Mouse (Mus musculus): ENCODE data around the gene Glis2. TPM values are rescaled to one million over a fixed set of nuclear protein-coding genes. Genes with fewer than 3 reads are reported as not detected.

Gene Glis2
- polyA plus RNA-seq, 1 experiment, result 41.8 TPM

DNA sequence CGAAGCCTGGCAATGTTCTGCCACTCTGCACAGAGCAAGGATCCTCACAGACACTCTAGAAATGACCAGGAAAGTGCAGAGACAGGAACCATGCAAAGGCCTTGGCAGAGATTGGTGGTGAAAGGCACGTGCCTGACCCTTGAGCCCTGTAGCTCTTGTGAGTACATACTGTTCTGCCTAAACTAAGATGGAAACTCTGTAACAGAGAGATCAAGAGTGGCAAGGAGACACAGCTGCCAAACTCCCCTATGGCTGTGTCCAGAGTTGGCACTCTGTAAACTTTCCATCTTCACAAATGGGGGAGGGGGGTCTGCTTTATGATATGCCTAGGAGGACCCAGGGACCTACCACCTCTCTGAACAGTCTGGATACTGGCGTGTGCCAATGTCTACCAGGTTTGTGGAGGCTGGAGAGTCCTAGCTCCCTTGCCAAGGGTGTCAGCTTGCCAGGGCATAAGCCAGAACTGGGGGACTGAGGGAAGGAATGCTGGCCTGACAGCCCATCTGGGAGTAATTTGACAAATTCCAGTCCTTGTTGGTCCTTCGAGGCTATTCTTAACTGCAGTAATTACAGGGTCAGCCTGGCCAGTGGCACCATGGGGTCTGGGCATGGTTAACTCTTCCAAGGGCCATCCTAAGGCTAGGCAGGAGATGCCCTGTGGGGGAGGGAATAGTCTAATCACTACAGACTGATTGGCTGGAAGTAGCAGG lies 58.3 kb downstream of the Glis2 start:
- no peak for TF ChIP-seq CTCF (IDR thresholded peaks at IDR 0.05; ENCODE audit: borderline replicate concordance, extremely low read depth, insufficient read depth, insufficient read length)
- no peak for TF ChIP-seq POLR2A (IDR thresholded peaks at IDR 0.05; ENCODE audit: borderline replicate concordance, extremely low read depth, insufficient read depth, insufficient read length, poor library complexity, severe bottlenecking)
- no peak for DNase-seq (ENCODE audit: low read depth)

DNA sequence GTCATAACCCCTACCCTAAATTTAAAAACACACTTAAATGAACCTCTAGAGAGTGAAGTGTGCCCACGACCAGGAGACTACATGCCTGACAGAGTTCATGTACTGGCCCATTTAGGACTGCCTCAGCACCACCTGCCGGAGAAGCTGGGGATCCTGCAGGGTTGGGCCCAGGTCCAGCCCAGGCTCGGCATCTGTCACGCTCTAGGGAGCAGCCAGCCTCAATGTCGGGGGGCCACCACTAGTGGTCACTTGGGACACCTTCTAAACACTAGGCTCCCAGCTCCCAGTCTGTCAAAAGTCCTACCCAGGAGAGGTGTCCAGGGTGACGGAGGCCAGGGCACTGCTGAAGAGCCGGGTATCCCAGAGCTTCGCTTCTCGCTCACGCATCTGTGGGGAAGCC lies 60.2 kb downstream of the Glis2 start:
- DNase-seq (ENCODE audit: low read depth), result no peak
- TF ChIP-seq CTCF (IDR thresholded peaks at IDR 0.05; ENCODE audit: borderline replicate concordance, extremely low read depth, insufficient read depth, insufficient read length), result no peak
- TF ChIP-seq POLR2A (IDR thresholded peaks at IDR 0.05; ENCODE audit: borderline replicate concordance, extremely low read depth, insufficient read depth, insufficient read length, poor library complexity, severe bottlenecking), result no peak

DNA sequence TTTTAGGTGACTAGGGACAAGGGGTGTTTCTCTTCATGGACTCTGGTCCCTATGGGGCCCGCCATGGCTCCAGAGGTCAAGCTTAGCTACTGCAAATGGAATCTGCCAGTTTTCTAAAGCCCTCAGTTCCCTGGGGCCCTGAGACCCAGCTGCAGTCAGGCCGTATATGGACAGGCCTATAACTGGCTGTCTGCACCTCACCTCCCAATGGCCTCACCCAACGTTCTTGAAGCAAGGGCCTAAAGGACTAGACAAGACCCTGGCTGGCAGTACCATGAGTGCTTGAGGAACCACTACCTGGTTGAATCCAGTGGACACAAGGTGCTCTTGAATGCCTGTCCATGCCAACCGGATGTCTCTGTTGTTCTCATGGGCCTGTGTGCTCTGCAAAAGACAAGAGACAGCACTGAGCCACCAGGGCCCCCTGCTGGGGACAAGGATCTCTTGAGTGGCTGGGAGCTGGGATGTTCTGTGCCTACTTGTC lies 60.8 kb downstream of the Glis2 start:
- peak; percentile 15 for DNase-seq (ENCODE audit: low read depth)
- TF ChIP-seq POLR2A (IDR thresholded peaks at IDR 0.05; ENCODE audit: borderline replicate concordance, extremely low read depth, insufficient read depth, insufficient read length, poor library complexity, severe bottlenecking) (no peak), CTCF (IDR thresholded peaks at IDR 0.05; ENCODE audit: borderline replicate concordance, extremely low read depth, insufficient read depth, insufficient read length) (peak; percentile 16; the same call in 1 of the 2 replicates)

DNA sequence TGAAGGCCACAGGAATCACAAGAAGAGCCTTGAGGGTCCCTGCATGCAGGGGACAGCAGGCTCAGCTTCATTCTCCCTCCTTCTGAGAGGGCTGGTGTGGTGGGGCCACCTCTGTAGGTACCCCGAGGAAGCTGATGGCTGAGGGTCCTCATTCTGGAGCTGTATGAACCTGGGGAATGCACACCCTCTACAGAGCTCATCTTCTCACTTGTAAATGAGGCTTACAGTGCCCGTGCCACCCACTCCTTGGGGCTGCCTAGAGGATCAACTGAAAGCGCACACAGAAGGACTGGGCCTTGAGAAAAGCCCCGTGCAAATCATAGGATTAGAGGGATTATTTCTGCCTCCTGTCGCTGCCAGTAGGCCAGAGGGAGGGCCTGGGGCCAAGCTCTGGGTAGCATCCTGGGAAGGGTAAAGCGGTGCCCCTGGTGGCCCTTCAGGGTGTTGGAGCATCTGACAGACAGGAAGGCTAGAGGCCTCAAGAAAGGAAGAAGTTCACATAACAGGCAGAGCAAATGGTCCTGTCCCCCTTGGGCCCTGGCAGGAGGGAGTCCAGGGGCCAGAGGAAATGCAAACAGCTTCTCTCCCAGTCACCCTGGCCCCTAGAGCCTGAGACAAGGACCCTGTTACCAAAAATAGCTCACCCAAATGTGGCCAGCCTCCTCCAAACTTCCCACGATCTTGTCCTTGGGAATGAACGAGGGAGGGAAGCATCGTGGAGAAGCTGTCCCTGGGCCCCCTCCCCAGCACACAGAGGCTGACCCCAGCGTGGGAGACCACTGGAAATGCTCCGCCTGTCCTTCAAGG lies 61.5 kb downstream of the Glis2 start:
- DNase-seq (ENCODE audit: low read depth), result peak; percentile 62
- TF ChIP-seq POLR2A (IDR thresholded peaks at IDR 0.05; ENCODE audit: borderline replicate concordance, extremely low read depth, insufficient read depth, insufficient read length, poor library complexity, severe bottlenecking) (no peak), CTCF (IDR thresholded peaks at IDR 0.05; ENCODE audit: borderline replicate concordance, extremely low read depth, insufficient read depth, insufficient read length) (peak; percentile 23; the same call in 1 of the 2 replicates)

DNA sequence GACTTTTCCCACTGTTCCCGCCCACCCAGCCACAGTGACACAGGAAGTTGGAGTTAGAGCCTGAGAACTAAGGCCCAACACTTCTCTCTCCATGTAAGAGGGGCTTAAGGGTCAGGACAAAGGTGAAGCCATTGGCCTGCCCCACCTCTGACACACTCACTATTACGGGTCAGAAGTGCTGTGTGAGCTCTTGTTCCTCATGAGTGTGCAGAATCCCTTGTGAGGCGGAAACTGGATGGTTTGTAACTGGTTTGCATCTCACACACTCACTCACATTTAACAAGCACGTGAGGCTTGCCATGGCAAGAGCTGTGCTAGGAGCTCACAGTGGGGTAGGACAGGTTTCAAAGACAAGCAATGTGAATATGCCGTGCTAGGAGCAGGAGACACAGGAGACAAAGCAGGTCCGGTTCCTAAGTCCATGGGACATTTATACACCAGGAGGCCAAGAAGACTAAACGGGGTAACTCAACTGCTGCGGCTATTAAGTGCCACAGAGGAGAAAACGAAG lies 62.1 kb downstream of the Glis2 start:
- TF ChIP-seq CTCF (IDR thresholded peaks at IDR 0.05; ENCODE audit: borderline replicate concordance, extremely low read depth, insufficient read depth, insufficient read length) (no peak), POLR2A (IDR thresholded peaks at IDR 0.05; ENCODE audit: borderline replicate concordance, extremely low read depth, insufficient read depth, insufficient read length, poor library complexity, severe bottlenecking) (no peak)
- DNase-seq (ENCODE audit: low read depth), result no peak

DNA sequence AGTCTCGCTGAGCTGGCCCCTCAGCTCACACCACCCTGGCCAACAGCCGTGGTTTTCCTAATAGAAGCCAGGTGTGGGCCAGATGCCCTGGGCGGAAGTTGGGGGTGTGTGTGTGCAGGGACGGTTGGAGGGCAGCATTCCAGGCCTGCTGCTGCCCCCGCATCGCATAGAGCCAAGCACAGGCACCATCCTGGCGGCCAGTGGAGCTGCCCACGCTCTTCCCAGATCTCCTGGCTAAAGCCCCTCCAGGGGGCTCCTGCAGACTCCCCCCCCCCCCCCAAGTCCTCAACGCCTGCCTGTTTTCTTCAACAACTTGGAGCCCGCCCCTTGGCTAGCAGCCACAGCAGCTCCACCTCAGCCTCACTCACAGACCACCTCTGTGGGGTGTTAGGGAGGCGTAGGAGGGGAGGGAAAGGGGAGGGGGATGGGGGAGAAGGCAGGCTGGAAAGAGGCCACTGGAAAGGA lies 64.3 kb downstream of the Glis2 start:
- TF ChIP-seq POLR2A (IDR thresholded peaks at IDR 0.05; ENCODE audit: borderline replicate concordance, extremely low read depth, insufficient read depth, insufficient read length, poor library complexity, severe bottlenecking), result no peak
- no peak for TF ChIP-seq CTCF (IDR thresholded peaks at IDR 0.05; ENCODE audit: borderline replicate concordance, extremely low read depth, insufficient read depth, insufficient read length)
- DNase-seq (ENCODE audit: low read depth), result peak; percentile 84

DNA sequence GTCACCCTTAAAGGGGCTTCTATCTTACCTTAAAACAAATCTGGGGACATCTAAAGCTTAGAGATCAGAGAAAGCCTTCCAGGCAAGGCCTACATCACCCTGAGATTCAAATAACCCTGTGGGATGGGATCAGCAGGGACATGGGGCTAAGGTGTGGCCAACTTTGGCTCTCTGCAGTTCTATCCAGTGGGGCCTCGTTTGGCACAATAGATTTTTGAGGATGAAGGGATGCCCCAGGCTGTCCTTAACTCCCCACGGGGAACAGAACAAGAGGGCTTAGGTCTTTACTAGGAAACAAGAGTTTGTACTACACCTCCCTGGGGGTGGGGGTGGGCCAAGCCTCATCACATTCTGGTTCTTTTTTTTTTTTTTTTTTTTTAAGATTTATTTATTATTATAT lies 64.8 kb downstream of the Glis2 start:
- TF ChIP-seq POLR2A (IDR thresholded peaks at IDR 0.05; ENCODE audit: borderline replicate concordance, extremely low read depth, insufficient read depth, insufficient read length, poor library complexity, severe bottlenecking), result no peak
- no peak for TF ChIP-seq CTCF (IDR thresholded peaks at IDR 0.05; ENCODE audit: borderline replicate concordance, extremely low read depth, insufficient read depth, insufficient read length)
- no peak for DNase-seq (ENCODE audit: low read depth)

DNA sequence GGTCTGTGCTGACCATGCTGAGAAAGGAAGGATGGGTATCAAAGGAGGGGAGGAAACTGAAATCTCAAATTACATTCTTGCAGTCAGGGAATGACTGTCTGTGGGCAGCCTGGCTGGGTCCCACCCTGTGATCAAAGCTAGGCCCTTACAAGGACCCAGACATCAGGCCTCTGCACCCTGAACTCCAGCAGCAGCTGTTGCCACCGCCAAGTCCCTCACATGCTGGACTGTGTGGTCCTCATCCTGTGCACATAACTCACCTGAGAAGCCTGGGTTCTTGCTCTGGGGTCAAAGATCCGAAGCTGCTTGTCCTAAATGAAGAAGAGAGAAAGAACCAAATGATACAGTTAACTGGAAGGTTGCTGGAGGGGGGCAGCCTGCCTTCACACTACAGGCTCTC lies 67.1 kb downstream of the Glis2 start:
- no peak for DNase-seq (ENCODE audit: low read depth)
- no peak for TF ChIP-seq CTCF (IDR thresholded peaks at IDR 0.05; ENCODE audit: borderline replicate concordance, extremely low read depth, insufficient read depth, insufficient read length)
- TF ChIP-seq POLR2A (IDR thresholded peaks at IDR 0.05; ENCODE audit: borderline replicate concordance, extremely low read depth, insufficient read depth, insufficient read length, poor library complexity, severe bottlenecking), result no peak

DNA sequence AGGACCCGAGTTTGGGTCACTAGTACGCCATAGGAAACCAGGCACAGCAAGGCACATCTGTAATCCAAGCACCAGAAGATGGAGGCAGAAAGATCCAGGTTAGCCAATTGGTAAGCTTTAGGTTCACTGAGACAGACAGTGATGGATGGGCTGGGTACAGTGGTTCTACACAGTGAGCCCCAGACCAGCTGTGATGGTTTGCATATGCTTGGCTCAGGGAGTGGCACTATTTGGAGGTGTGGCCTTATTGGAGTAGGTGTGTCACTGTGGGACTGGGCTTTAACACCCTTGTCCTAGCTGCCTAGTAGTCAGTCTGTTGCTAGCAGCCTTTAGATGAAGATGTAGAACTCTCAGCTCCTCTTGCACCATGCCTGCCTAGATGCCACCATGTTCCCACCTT lies 69.3 kb downstream of the Glis2 start:
- TF ChIP-seq POLR2A (IDR thresholded peaks at IDR 0.05; ENCODE audit: borderline replicate concordance, extremely low read depth, insufficient read depth, insufficient read length, poor library complexity, severe bottlenecking), result no peak
- no peak for TF ChIP-seq CTCF (IDR thresholded peaks at IDR 0.05; ENCODE audit: borderline replicate concordance, extremely low read depth, insufficient read depth, insufficient read length)
- DNase-seq (ENCODE audit: low read depth), result no peak

DNA sequence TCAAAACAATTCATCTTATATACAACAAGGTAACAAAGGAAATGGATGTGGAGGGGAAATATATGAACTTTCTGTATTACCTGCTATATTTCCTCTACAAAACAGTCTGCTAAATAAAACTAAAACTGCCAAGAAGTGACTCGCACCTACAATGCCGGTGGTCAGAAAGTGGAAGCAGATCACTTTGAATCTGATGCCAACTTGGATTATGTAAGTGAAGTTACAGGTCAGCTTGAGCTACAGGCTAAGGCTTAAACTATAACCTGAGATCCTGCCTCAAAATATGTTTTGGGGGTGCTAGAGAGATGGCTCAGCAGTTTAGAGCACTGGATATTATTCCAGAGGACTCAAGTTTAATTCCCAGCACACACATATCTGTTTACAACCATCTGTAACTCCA lies 71.2 kb downstream of the Glis2 start:
- no peak for DNase-seq (ENCODE audit: low read depth)
- TF ChIP-seq CTCF (IDR thresholded peaks at IDR 0.05; ENCODE audit: borderline replicate concordance, extremely low read depth, insufficient read depth, insufficient read length) (no peak), POLR2A (IDR thresholded peaks at IDR 0.05; ENCODE audit: borderline replicate concordance, extremely low read depth, insufficient read depth, insufficient read length, poor library complexity, severe bottlenecking) (no peak)

DNA sequence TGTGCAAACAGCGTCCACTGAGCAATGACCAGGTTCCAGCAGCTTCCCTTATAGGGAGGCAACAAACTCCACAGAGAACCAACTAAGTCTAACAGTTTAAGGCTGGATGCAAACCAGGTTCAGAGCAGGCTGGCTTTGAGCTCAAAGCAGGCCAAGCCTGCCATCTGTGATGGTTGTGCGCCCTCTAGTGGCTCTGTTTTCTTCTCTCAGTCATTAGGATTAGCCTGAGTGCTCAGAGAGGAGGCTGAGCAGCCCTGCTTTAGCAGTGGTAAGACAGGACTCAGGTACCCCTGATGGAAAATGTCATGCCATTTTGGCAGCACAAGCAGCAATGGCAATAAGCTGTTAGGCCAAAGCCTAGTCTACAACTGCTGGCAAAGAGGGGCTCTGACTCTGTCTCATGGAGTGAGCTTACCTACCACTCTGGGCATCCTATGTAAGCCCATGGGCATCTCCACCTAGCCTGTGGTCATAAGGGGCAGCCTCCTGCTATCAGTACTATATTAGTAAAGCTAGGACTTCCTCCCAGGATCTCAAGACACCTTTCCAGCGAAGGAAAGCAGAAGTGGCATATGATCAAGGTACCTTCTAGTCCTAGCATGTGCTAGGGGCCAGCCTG lies 72.8 kb downstream of the Glis2 start:
- TF ChIP-seq CTCF (IDR thresholded peaks at IDR 0.05; ENCODE audit: borderline replicate concordance, extremely low read depth, insufficient read depth, insufficient read length) (peak; percentile 99), POLR2A (IDR thresholded peaks at IDR 0.05; ENCODE audit: borderline replicate concordance, extremely low read depth, insufficient read depth, insufficient read length, poor library complexity, severe bottlenecking) (no peak)

More for the DNA sequence above, 72.8 kb downstream of the Glis2 start:
- peak; percentile 92 for DNase-seq (ENCODE audit: low read depth)
